In genomic region chr6:22205751-22206121, GRCm38 (mm10) we compare ENCODE assay signal across 11 mouse cellular contexts.
A peak's percentile ranks its signal among the peaks of the same experiment; 100 is the strongest.
DNase-seq lines count a peak whose midpoint lies in the region; ATAC-seq and TF ChIP-seq lines count a peak whose summit lies in the region.
"Had no signal": no experiment of that assay in that cellular context is flagged by ENCODE, and none has a peak within 500 bp of the region (broad histone marks: within the 10 kb centered on the region; RNA-seq: fewer than 3 reads in every experiment).

No protein-coding gene starts in this region.

- TF ChIP-seq POLR2A in cerebellum, adult 2 months (IDR thresholded peaks at IDR 0.05; ENCODE audit: borderline replicate concordance, insufficient read depth, low read length), result no peak

- 9% methylated on average over 7 of the region's 7 CpGs for WGBS in cerebellum, adult 2 months
- 59% methylated on average over 7 of the region's 7 CpGs for WGBS in hindbrain, embryonic 13.5 days
- WGBS in hindbrain, embryonic 10.5 days, result 78% methylated on average over 7 of the region's 7 CpGs
- WGBS in embryonic facial prominence, embryonic 12.5 days, result 35% methylated on average over 7 of the region's 7 CpGs
- 31% methylated on average over 7 of the region's 7 CpGs for WGBS in limb, embryonic 15.5 days

- no peak for DNase-seq in cerebellum, adult 2 months
- no peak for DNase-seq in hindbrain, embryonic 10.5 days (ENCODE audit: low spot score)
- no peak for DNase-seq in frontal cortex, postnatal 36 days (ENCODE audit: low spot score in 2 of 2)

- H3K27me3 ChIP-seq in cerebellum, adult 2 months (ENCODE audit: control insufficient read depth, insufficient read depth, low read length), result no peaks in the 10 kb centered on the region
- no peaks in the 10 kb centered on the region for H3K27me3 ChIP-seq in hindbrain, embryonic 13.5 days
- H3K27me3 ChIP-seq in hindbrain, embryonic 10.5 days (ENCODE audit: insufficient read depth, poor library complexity, severe bottlenecking), result no peaks in the 10 kb centered on the region
- no peaks in the 10 kb centered on the region for H3K27me3 ChIP-seq in embryonic facial prominence, embryonic 12.5 days
- no peaks in the 10 kb centered on the region for H3K27me3 ChIP-seq in limb, embryonic 15.5 days
- H3K27me3 ChIP-seq: kidney, embryonic 15.5 days had no signal

- H3K4me3 ChIP-seq in cerebellum, adult 2 months (replicated peaks; ENCODE audit: insufficient read depth, low read depth, low read length), result peak overlapping the region; percentile 42
- H3K4me3 ChIP-seq in hindbrain, embryonic 13.5 days, result no peak overlapping the region
- no peak overlapping the region for H3K4me3 ChIP-seq in hindbrain, embryonic 10.5 days
- no peak overlapping the region for H3K4me3 ChIP-seq in embryonic facial prominence, embryonic 12.5 days
- no peak overlapping the region for H3K4me3 ChIP-seq in limb, embryonic 15.5 days
- H3K4me3 ChIP-seq: kidney, embryonic 15.5 days had no signal

- peak overlapping the region; percentile 19; the same call in 1 of the 2 replicates for H3K9ac ChIP-seq in hindbrain, embryonic 13.5 days
- no peak overlapping the region for H3K9ac ChIP-seq in embryonic facial prominence, embryonic 12.5 days
- no peak overlapping the region for H3K9ac ChIP-seq in limb, embryonic 15.5 days
- H3K9ac ChIP-seq: kidney, embryonic 15.5 days had no signal

- no peak overlapping the region for H3K27ac ChIP-seq in cerebellum, adult 2 months (ENCODE audit: insufficient read depth, low read length)
- peak overlapping the region; percentile 37; the same call in 1 of the 2 replicates for H3K27ac ChIP-seq in hindbrain, embryonic 13.5 days
- no peak overlapping the region for H3K27ac ChIP-seq in hindbrain, embryonic 10.5 days
- H3K27ac ChIP-seq in embryonic facial prominence, embryonic 12.5 days, result no peak overlapping the region
- H3K27ac ChIP-seq in limb, embryonic 15.5 days, result no peak overlapping the region
- H3K27ac ChIP-seq: macrophage had no signal

- TF ChIP-seq CTCF in cerebellum, adult 2 months (IDR thresholded peaks at IDR 0.05; ENCODE audit: borderline replicate concordance, insufficient read depth, low read depth, low read length), result no peak

- peak overlapping the region; percentile 30 for H3K4me2 ChIP-seq in hindbrain, embryonic 13.5 days
- H3K4me2 ChIP-seq in embryonic facial prominence, embryonic 12.5 days (replicated peaks), result peak overlapping the region; percentile 31
- H3K4me2 ChIP-seq in limb, embryonic 15.5 days, result peak overlapping the region; percentile 1; the same call in 1 of the 2 replicates
- H3K4me2 ChIP-seq: kidney, embryonic 15.5 days had no signal

- H3K4me1 ChIP-seq in cerebellum, adult 2 months (ENCODE audit: control insufficient read depth, insufficient read depth, low read length), result peaks cover 3% of the 10 kb centered on the region
- peaks cover 15% of the 10 kb centered on the region for H3K4me1 ChIP-seq in hindbrain, embryonic 13.5 days (replicated peaks)
- H3K4me1 ChIP-seq in hindbrain, embryonic 10.5 days (replicated peaks), result 0 out of 2 replicates have a peak, but pooled peaks cover 5% of the 10 kb centered on the region
- peaks cover 13% of the 10 kb centered on the region for H3K4me1 ChIP-seq in embryonic facial prominence, embryonic 12.5 days
- H3K4me1 ChIP-seq in limb, embryonic 15.5 days, result peaks cover 12% of the 10 kb centered on the region

- H3K36me3 ChIP-seq in hindbrain, embryonic 13.5 days, result no peaks in the 10 kb centered on the region
- no peaks in the 10 kb centered on the region for H3K36me3 ChIP-seq in hindbrain, embryonic 10.5 days
- H3K36me3 ChIP-seq in embryonic facial prominence, embryonic 12.5 days, result no peaks in the 10 kb centered on the region
- no peaks in the 10 kb centered on the region for H3K36me3 ChIP-seq in limb, embryonic 15.5 days
- H3K36me3 ChIP-seq: G1E; kidney, embryonic 15.5 days had no signal

- H3K9me3 ChIP-seq in hindbrain, embryonic 13.5 days, result no peaks in the 10 kb centered on the region
- H3K9me3 ChIP-seq in hindbrain, embryonic 10.5 days, result no peaks in the 10 kb centered on the region
- no peaks in the 10 kb centered on the region for H3K9me3 ChIP-seq in embryonic facial prominence, embryonic 12.5 days
- no peaks in the 10 kb centered on the region for H3K9me3 ChIP-seq in limb, embryonic 15.5 days
- H3K9me3 ChIP-seq: G1E; kidney, embryonic 15.5 days had no signal

- ATAC-seq in cerebellum, adult (ENCODE audit: insufficient number of reproducible peaks, low FRiP score, low TSS enrichment), result no peak
- no peak for ATAC-seq in hindbrain, embryonic 13.5 days (ENCODE audit: low FRiP score)
- no peak for ATAC-seq in embryonic facial prominence, embryonic 12.5 days (ENCODE audit: insufficient number of reproducible peaks, insufficient read depth, low FRiP score, low TSS enrichment)
- no peak for ATAC-seq in limb, embryonic 15.5 days (ENCODE audit: insufficient number of reproducible peaks, low FRiP score, low TSS enrichment, low read depth)
- no peak for ATAC-seq in erythroid progenitor cell, adult 5-6 weeks (replicated peaks; ENCODE audit: low FRiP score, poor library complexity, severe bottlenecking)
